Mouse (Mus musculus) adrenal gland, postnatal 25 days (tissue): ENCODE measurements around the gene Adam4. TPM values are rescaled to one million over a fixed set of nuclear protein-coding genes. Genes with fewer than 3 reads are reported as not detected.
"Not testable (repeated sequence)": the region's sequence is repeated elsewhere in the genome, so short reads cannot be mapped to it uniquely, and the experiment has no call there.

Source experiments
- DNase-seq: peaks from one replicate; pipeline ENCODE4 v3.0.0; 2021; ENCODE audit warnings: mixed read lengths
- long read RNA-seq: library from polyadenylated mRNA; stranded (forward); transcript quantifications from one replicate; pipeline ENCODE4 v2.0.0, GENCODE M21; 2021
- total RNA-seq: library from RNA; stranded (reverse); gene quantifications from 2 replicates; pipeline ENCODE4 v1.2.3, GENCODE M21; 2021

The Adam4 gene
- 3.2 and 3.3 TPM in 2 replicates for total RNA-seq
- long read RNA-seq = 0 reads

GRCm38 (mm10) chr12:81421846-81422245, at the start of gene Adam4:
Gene Adam4, minus strand, starts transcription at chr12:81421946.
- no peak for DNase-seq

- DNase-seq = not testable (repeated sequence)
Measured at GRCm38 (mm10) chr12:81459051-81459450, 37.3 kb upstream of the Adam4 start.

GRCm38 (mm10) chr12:81438985-81439384, 17.2 kb upstream of the Adam4 start:
- not testable (repeated sequence) for DNase-seq

GRCm38 (mm10) chr12:81434778-81435177, 13.0 kb upstream of the Adam4 start:
- DNase-seq = not testable (repeated sequence)

GRCm38 (mm10) chr12:81413211-81413610, 8.5 kb downstream of the Adam4 start:
- DNase-seq = no peak

- no peak for DNase-seq
Measured at GRCm38 (mm10) chr12:81408966-81409365, 12.8 kb downstream of the Adam4 start.

- DNase-seq = peak; percentile 55
Measured at GRCm38 (mm10) chr12:81402187-81402586, 19.6 kb downstream of the Adam4 start.

GRCm38 (mm10) chr12:81379364-81379763, 42.4 kb downstream of the Adam4 start, which contains the start of gene Gm4787:
Gene Gm4787, minus strand, starts transcription at chr12:81379464.
- not testable (repeated sequence) for DNase-seq

Other genes starting within 250 kb of the Adam4 start
- 1.2 and 1.7 TPM in 2 replicates for gene Slc8a3, start 88.8 kb downstream of the Adam4 start, total RNA-seq
- 1.2 and 3.0 TPM in 2 replicates for gene Gm4787, start 42.5 kb downstream of the Adam4 start, total RNA-seq
- gene Cox16, start 63.2 kb upstream of the Adam4 start, total RNA-seq = 85.0 and 99.5 TPM in 2 replicates
- gene Gm20498, start 111.0 kb upstream of the Adam4 start, total RNA-seq = 23.9 and 34.0 TPM in 2 replicates
- 30.9 and 33.9 TPM in 2 replicates for gene Synj2bp, start 111.0 kb upstream of the Adam4 start, total RNA-seq
- 0.21 TPM in 1 of 2 replicates, not detected in the other for gene Adam21, start 146.5 kb upstream of the Adam4 start, total RNA-seq
- 26.3 and 31.3 TPM in 2 replicates for gene Med6, start 173.1 kb upstream of the Adam4 start, total RNA-seq
- gene Ttc9, start 209.3 kb upstream of the Adam4 start, total RNA-seq = 3.1 and 4.3 TPM in 2 replicates